Mouse (Mus musculus): ENCODE data around the gene Sgip1. TPM values are rescaled to one million over a fixed set of nuclear protein-coding genes. Genes with fewer than 3 reads are reported as not detected.

The Sgip1 gene
- total and polyA plus RNA-seq, 3 experiments, result 2.3 to 9.2 (median 6.8) TPM

GRCm38 (mm10) chr4:102895866-102896265 is 154.8 kb downstream of the Sgip1 start:
- no peak for DNase-seq

GRCm38 (mm10) chr4:102898987-102899386 is 157.9 kb downstream of the Sgip1 start:
- peak; percentile 78 for DNase-seq

- no peak for DNase-seq
Observed at GRCm38 (mm10) chr4:102899683-102900082, 158.6 kb downstream of the Sgip1 start.

GRCm38 (mm10) chr4:102900166-102900565 is 159.1 kb downstream of the Sgip1 start:
- no peak for DNase-seq

GRCm38 (mm10) chr4:102907843-102908427 is 166.8 kb downstream of the Sgip1 start:
- no peak for DNase-seq

GRCm38 (mm10) chr4:102910191-102910590 is 169.1 kb downstream of the Sgip1 start:
- no peak for DNase-seq

- no peak for DNase-seq
Observed at GRCm38 (mm10) chr4:102913176-102913575, 172.1 kb downstream of the Sgip1 start.

- no peak for DNase-seq
Observed at GRCm38 (mm10) chr4:102913700-102914327, 172.7 kb downstream of the Sgip1 start.

- DNase-seq, result no peak
Observed at GRCm38 (mm10) chr4:102918191-102918590, 177.1 kb downstream of the Sgip1 start.

- DNase-seq, result no peak
Observed at GRCm38 (mm10) chr4:102929491-102929890, 188.4 kb downstream of the Sgip1 start.

- DNase-seq, result no peak
Observed at GRCm38 (mm10) chr4:102930679-102931078, 189.6 kb downstream of the Sgip1 start.

GRCm38 (mm10) chr4:102940266-102940665 is 199.2 kb downstream of the Sgip1 start:
- DNase-seq, result no peak

GRCm38 (mm10) chr4:102940738-102941137 is 199.6 kb downstream of the Sgip1 start:
- DNase-seq, result no peak

GRCm38 (mm10) chr4:102944325-102944724 is 203.2 kb downstream of the Sgip1 start:
- no peak for DNase-seq

- no peak for DNase-seq
Observed at GRCm38 (mm10) chr4:102952476-102952875, 211.4 kb downstream of the Sgip1 start.

- no peak for DNase-seq
Observed at GRCm38 (mm10) chr4:102955294-102955956, 214.3 kb downstream of the Sgip1 start.

GRCm38 (mm10) chr4:102959409-102959808 is 218.3 kb downstream of the Sgip1 start:
- DNase-seq, result no peak

- DNase-seq, result no peak
Observed at GRCm38 (mm10) chr4:102964174-102964573, 223.1 kb downstream of the Sgip1 start.

- DNase-seq, result no peak
Observed at GRCm38 (mm10) chr4:102967811-102968210, 226.7 kb downstream of the Sgip1 start.

GRCm38 (mm10) chr4:102969599-102969998 is 228.5 kb downstream of the Sgip1 start:
- no peak for DNase-seq

GRCm38 (mm10) chr4:102971159-102971558 is 230.1 kb downstream of the Sgip1 start:
- no peak for DNase-seq

- no peak for DNase-seq
Observed at GRCm38 (mm10) chr4:102972071-102972470, 231.0 kb downstream of the Sgip1 start.

GRCm38 (mm10) chr4:102974172-102974571 is 233.1 kb downstream of the Sgip1 start:
- no peak for DNase-seq

Measured in adrenal gland, adult 2 months (tissue).